Mouse (Mus musculus) adrenal gland, postnatal 0 days (tissue): ENCODE data around the gene Pgr15l. TPM values are rescaled to one million over a fixed set of nuclear protein-coding genes. Genes with fewer than 3 reads are reported as not detected.

Experiments used
- polyA plus RNA-seq: library from polyadenylated mRNA; unstranded; fragments of >200 nt; fragmentation: Nextera tagmentation; extraction: Ambion mirVana; gene quantifications from 2 replicates; pipeline ENCODE4 v1.2.1, GENCODE M21; 2015

Pgr15l gene
- polyA plus RNA-seq: 0.03 TPM in 1 of 2 replicates, not detected in the other

GRCm38 (mm10) chrX:97072369-97072768 is at the start of gene Pgr15l:
Gene Pgr15l, plus strand, starts transcription at chrX:97072596.

